Mouse (Mus musculus) adrenal gland, adult 18-20 months (tissue): ENCODE measurements around the gene Odf2. TPM values are rescaled to one million over a fixed set of nuclear protein-coding genes. Genes with fewer than 3 reads are reported as not detected.

Experiments used
- DNase-seq, 2 experiments: peaks; one replicate each; pipeline ENCODE4 v3.0.0; 2021 to 2022; ENCODE audit warnings: low spot score in 2 of 2
- long read RNA-seq, 2 experiments: library from polyadenylated mRNA; stranded (forward); transcript quantifications; one replicate each; pipeline ENCODE4 v2.0.0; 2021
- total RNA-seq, 2 experiments: library from RNA; stranded (reverse); gene quantifications; 1 replicate in 1 of 2; 2 replicates in 1 of 2; pipeline ENCODE4 v1.2.3; 2021

Odf2 gene
- 10 to 100 TPM; 28.2 to 36.4 TPM for total RNA-seq
- long read RNA-seq, experiment 1, transcript Odf2-204 (21 exons, 3,826 nt) = major isoform, 24 of 42 reads
- long read RNA-seq, experiment 1, partial matches to known transcripts = 5 of 42 reads
- long read RNA-seq, experiment 1, other reads (novel, unspliced or antisense) = 12 of 42 reads
- long read RNA-seq, experiment 2, transcript Odf2-204 (21 exons, 3,826 nt) = major isoform, 27 of 68 reads
- long read RNA-seq, experiment 2, partial matches to known transcripts = 8 of 68 reads
- long read RNA-seq, experiment 2, other reads (novel, unspliced or antisense) = 28 of 68 reads

- peak; percentile 100 for DNase-seq
Observed at GRCm38 (mm10) chr2:29889066-29889944, at the start of gene Odf2. Gene Odf2, plus strand, starts transcription at chr2:29889221.

- DNase-seq = no peak
Observed at GRCm38 (mm10) chr2:29839460-29839859, 49.6 kb upstream of the Odf2 start.

- no peak for DNase-seq
Observed at GRCm38 (mm10) chr2:29843231-29844105, 45.6 kb upstream of the Odf2 start.

GRCm38 (mm10) chr2:29844115-29844514, 44.9 kb upstream of the Odf2 start:
- DNase-seq = no peak

- no peak for DNase-seq
Observed at GRCm38 (mm10) chr2:29844661-29845060, 44.4 kb upstream of the Odf2 start.

GRCm38 (mm10) chr2:29845636-29846035, 43.4 kb upstream of the Odf2 start:
- DNase-seq = no peak

GRCm38 (mm10) chr2:29846061-29846853, 42.8 kb upstream of the Odf2 start:
- DNase-seq = no peak

- DNase-seq = no peak
Observed at GRCm38 (mm10) chr2:29846911-29847310, 42.1 kb upstream of the Odf2 start.

GRCm38 (mm10) chr2:29849041-29849440, 40.0 kb upstream of the Odf2 start:
- DNase-seq = no peak

- DNase-seq = no peak
Observed at GRCm38 (mm10) chr2:29849841-29850480, 39.1 kb upstream of the Odf2 start.

GRCm38 (mm10) chr2:29852957-29853485, 36.0 kb upstream of the Odf2 start:
- no peak for DNase-seq

- no peak for DNase-seq
Observed at GRCm38 (mm10) chr2:29853736-29854135, 35.3 kb upstream of the Odf2 start.

- no peak for DNase-seq
Observed at GRCm38 (mm10) chr2:29855585-29856210, 33.3 kb upstream of the Odf2 start.

- no peak for DNase-seq
Observed at GRCm38 (mm10) chr2:29856451-29857260, 32.4 kb upstream of the Odf2 start.

- no peak for DNase-seq
Observed at GRCm38 (mm10) chr2:29857341-29857740, 31.7 kb upstream of the Odf2 start.

GRCm38 (mm10) chr2:29857967-29858366, 31.1 kb upstream of the Odf2 start:
- no peak for DNase-seq

- DNase-seq = no peak
Observed at GRCm38 (mm10) chr2:29858748-29859473, 30.1 kb upstream of the Odf2 start.

- DNase-seq = no peak
Observed at GRCm38 (mm10) chr2:29865125-29865524, 23.9 kb upstream of the Odf2 start.
